Mouse (Mus musculus) sigmoid colon, adult 10 weeks (tissue): ENCODE measurements around the gene Ints11. TPM values are rescaled to one million over a fixed set of nuclear protein-coding genes. Genes with fewer than 3 reads are reported as not detected.

Experiments used
- polyA plus RNA-seq: library from polyadenylated mRNA; stranded (reverse); fragments of 350-450 nt; fragmentation: Illumina TruSeq; extraction: RNeasy Lipid Tissue Mini Kit (QIAGEN cat#74804); gene quantifications from one replicate; pipeline ENCODE4 v1.2.3, GENCODE M21; 2014; ENCODE audit warnings: low read depth, low replicate concordance

Ints11 gene
- 2.7 TPM for polyA plus RNA-seq

DNA sequence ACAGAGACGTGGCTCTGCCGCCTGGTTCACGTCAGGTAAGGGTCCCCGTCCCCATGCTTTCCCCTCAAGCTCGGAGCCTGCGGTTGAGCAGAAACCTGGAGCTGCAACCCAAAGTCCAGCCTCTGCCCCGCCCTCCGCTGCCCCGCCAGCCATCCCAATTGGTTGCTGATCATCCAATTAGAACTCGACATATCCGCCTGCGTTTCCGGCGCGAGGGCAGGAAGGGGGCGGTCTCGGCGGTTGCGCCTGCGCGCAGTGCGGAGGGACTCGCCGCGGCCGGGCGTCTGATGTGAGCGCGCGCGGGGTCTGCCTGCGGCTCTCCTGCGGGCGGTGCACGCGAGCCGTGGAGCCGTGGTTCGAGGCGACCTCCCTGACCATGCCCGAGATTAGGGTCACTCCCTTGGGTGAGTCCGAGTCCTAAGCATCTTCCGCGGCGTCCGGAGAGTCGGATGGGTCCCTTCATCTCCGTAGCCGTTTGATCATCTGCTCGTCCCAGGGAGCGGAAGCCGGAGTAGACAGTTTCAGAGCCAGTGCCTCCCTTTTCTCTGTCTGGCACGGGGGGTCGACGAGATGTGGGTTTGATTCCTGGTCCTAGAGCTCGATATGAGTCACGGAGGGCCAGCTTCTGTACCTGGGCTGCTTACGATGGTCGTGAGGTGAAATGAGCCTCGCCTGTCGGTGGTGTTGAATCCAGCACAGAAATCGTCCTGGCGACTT lies at the start of gene Ints11, which contains the start of gene Cptp:
Ints11 (plus strand) TSS at position 230 of the 717 bp plus-strand sequence.
Cptp (minus strand) TSS at position 124 of the 717 bp plus-strand sequence.

DNA sequence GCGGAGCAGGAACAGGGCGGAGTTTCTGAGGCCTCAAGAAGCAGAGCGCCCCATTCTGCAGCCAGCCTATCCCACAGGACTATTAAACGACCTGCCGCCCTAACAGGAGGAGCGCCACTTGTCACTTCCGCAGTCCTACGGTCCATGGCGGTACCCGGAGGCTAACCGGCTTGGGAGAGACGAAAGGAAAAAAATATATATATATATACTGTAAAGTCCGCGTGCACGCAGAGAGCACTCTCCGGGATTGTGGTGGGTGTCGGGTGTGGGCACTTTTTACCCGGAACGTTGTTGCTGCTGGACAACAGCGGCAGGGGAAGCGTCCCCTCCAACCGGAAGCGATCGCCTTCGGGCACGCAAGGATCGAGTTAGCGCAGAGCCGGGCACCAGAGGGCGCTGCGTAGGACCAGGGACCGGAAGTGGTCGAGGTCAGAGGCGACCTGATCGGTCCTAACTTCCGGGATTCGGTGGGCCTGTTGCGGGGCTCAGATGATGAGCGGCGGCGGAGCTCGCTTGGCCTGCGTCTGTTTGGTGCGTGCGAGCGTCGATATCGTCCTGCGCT lies 38.1 kb upstream of the Ints11 start, which contains the start of gene Aurkaip1:
Aurkaip1 (plus strand) TSS at position 68 of the 562 bp plus-strand sequence.

DNA sequence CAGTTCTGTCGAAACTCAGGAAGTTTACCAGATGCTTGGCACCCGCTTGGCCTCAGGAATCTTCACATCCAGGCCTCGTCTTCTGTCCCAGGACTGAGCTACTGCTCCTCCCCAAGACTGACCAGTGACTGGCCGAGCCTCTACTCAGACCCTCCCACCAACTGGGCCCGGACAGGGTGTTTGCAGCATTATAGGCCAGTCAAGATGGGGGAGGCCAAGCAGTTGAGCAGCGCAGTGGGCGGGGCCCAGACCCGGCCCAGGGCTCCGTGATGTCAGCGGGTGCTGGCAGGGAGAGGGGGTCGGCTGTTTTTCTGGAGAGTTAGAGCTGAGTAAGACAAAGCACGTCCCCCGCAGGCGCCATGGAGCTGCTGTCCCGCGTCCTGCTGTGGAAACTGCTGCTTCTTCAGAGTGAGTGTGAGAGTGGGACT lies 29.8 kb upstream of the Ints11 start, which contains the start of gene Mxra8:
Mxra8 (plus strand) TSS at position 198 of the 428 bp plus-strand sequence.

DNA sequence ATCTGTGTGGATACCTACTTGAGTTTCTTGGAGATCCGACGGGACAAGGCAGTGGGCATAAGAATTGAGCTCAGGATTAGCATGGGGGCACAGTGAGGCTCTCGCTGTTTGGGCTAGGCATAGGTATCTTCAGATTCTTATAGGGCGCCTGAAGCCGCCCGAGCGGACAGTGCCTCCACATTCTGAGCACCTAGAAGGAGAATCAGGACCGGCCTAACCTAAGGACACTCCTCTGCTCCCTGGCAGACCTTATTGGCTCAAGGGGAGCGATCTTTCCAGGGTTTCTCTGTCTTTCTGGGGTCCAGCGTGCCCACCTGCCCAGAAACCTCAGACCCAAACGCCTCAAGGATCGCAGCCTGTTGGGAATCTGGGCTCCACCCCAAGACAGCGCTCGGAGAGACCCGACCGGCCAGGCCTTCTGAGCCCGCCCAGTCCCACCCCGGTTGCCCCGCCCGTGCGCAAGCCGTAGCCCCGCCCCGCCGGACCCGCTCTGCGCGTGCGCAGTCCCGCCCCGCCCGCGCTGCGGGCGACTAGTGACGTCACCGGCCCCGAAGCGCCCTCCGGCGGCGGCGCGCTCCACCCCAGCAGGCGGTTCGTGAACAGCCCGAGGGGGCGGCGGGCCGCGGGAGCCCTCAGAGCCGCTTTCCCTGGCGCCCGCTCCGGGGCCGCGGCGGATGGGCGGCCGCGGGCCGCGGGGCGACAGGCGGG lies 22.3 kb upstream of the Ints11 start, which contains the start of gene Dvl1:
Dvl1 (plus strand) TSS at position 532 of the 708 bp plus-strand sequence.

DNA sequence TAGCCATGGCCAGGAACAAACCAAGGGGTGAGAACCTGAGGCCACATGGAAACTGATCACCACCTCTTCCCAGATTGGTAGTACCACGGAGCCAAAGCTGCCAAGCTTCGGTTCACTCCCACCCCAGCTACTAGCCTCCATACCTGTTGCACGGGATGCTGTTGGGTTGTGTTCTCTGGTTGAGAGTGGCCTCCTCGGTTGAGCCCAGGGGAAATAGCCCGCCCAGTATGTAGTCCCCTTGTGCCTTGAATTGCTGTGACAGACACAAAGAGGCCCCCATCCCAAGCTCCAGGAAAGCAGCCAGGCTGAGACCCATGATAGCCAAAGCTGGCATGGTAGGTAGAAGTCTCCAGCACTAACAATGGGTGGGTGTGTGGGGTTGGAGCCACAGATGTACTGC lies 6.3 kb upstream of the Ints11 start, which contains the start of gene Tas1r3:
Tas1r3 (minus strand) TSS at position 362 of the 400 bp plus-strand sequence.

DNA sequence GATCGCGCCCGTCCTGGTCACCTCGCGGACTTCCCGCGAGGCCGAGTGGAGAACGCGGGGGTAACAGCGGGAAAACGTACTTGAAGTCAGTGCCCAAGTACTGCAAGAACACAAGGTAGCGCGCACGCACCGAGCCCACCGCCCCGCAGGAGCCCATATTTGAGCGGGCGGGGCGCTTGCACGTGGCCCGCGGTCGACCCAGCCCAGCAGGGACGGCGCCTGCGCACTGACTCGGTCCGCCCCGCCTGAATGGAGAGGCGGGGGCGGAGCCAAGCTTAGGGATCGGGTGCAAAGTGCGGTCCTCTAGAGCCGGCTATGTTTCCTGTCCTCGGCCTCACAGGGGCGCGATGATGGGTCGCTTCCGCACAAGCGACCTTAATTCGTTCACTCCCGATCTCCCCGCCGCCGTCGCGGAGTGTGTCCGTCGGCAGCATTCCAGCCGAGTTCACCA lies 22.2 kb downstream of the Ints11 start, which contains the start of the genes Pusl1 and Acap3:
Pusl1 (minus strand) TSS at position 231 of the 451 bp plus-strand sequence.
Acap3 (plus strand) TSS at position 272 of the 451 bp plus-strand sequence.

Other genes with a start within 250 kb of the Ints11 start
- 70.4 TPM for gene Cdk11b, start 244.7 kb upstream of the Ints11 start, polyA plus RNA-seq
- gene Gm10563, start 224.1 kb upstream of the Ints11 start, polyA plus RNA-seq = not detected
- 0.54 TPM for gene Mmp23, start 216.2 kb upstream of the Ints11 start, polyA plus RNA-seq
- 1.3 TPM for gene Mib2, start 200.3 kb upstream of the Ints11 start, polyA plus RNA-seq
- not detected for gene Fndc10, start 175.2 kb upstream of the Ints11 start, polyA plus RNA-seq
- 110 TPM for gene Ssu72, start 164.7 kb upstream of the Ints11 start, polyA plus RNA-seq
- not detected for gene Tmem240, start 134.7 kb upstream of the Ints11 start, polyA plus RNA-seq
- gene Atad3a, start 108.5 kb upstream of the Ints11 start, polyA plus RNA-seq = 5.1 TPM
- gene Vwa1, start 94.8 kb upstream of the Ints11 start, polyA plus RNA-seq = 0.63 TPM
- gene Tmem88b, start 83.7 kb upstream of the Ints11 start, polyA plus RNA-seq = 0.98 TPM
- not detected for gene Ankrd65, start 79.1 kb upstream of the Ints11 start, polyA plus RNA-seq
- gene Mrpl20, start 66.7 kb upstream of the Ints11 start, polyA plus RNA-seq = 39.1 TPM
- gene Ccnl2, start 57.1 kb upstream of the Ints11 start, polyA plus RNA-seq = 177 TPM
- gene Aurkaip1, start 38.3 kb upstream of the Ints11 start, polyA plus RNA-seq = 4.8 TPM
- 52.4 TPM for gene Mxra8, start 29.9 kb upstream of the Ints11 start, polyA plus RNA-seq
- gene Dvl1, start 22.1 kb upstream of the Ints11 start, polyA plus RNA-seq = 1.5 TPM
- gene Tas1r3, start 6.2 kb upstream of the Ints11 start, polyA plus RNA-seq = 0.13 TPM
- 7.8 TPM for gene Cptp, start 106 bp upstream of the Ints11 start, polyA plus RNA-seq
- 1.3 TPM for gene Pusl1, start 22.2 kb downstream of the Ints11 start, polyA plus RNA-seq
- gene Acap3, start 22.3 kb downstream of the Ints11 start, polyA plus RNA-seq = 0.47 TPM
- 117 TPM for gene Ube2j2, start 74.3 kb downstream of the Ints11 start, polyA plus RNA-seq
- 3.3 TPM for gene C1qtnf12, start 92.8 kb downstream of the Ints11 start, polyA plus RNA-seq
- 6.1 TPM for gene B3galt6, start 123.1 kb downstream of the Ints11 start, polyA plus RNA-seq
- 145 TPM for gene Sdf4, start 123.3 kb downstream of the Ints11 start, polyA plus RNA-seq
- not detected for gene Tnfrsf4, start 144.3 kb downstream of the Ints11 start, polyA plus RNA-seq
- not detected for gene Tnfrsf18, start 156.6 kb downstream of the Ints11 start, polyA plus RNA-seq
- 2.5 TPM for gene Ttll10, start 189.9 kb downstream of the Ints11 start, polyA plus RNA-seq
- gene 9430015G10Rik, start 240.4 kb downstream of the Ints11 start, polyA plus RNA-seq = 3.6 TPM